Mouse (Mus musculus) retina, postnatal 1 day (tissue): ENCODE data around the gene Smurf2.

ENCODE experiments used
- DNase-seq: peaks from one replicate; pipeline ENCODE4 v3.0.0-alpha.2; 2012

Smurf2 gene

DNA sequence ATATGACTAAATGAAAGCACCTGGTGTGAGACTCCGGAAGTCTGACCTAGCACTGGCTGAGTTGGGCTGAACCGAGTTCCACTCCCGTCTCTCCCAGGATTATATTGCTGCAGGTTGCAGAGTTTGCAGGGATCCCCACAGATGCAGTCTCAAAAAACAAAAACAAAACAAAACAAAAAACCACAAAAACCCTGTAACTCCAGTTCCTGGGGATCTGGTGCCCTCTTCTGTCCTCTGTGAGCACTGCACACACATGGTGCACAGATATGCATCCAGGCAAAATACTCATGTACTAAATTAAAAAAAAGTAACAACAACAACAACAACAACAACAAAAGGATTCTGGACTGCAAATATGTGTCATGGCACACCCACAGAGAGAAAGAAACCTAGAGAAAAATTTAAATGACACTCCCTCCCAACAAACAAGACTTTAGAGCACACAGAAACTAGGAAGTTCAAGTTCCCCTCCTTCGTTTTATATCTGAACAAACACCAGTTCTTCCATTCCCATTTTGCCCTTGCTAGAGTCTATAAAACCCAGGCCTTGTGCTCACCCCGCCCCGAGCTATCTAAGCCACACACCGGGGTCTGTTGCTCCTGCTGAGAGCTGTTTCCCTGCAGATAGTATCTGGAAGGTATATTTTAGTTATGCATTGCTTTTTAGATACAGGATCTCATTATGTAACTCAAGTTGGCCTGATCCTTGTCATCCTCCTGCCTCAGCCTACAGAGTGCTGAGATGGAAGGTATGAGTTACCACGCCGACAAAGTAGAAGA is 150.1 kb downstream of the Smurf2 start:
- DNase-seq: peak; percentile 41
